Mouse (Mus musculus) left cerebral cortex, postnatal 25 days (tissue): ENCODE measurements around the gene Slc26a6. TPM values are rescaled to one million over a fixed set of nuclear protein-coding genes. Genes with fewer than 3 reads are reported as not detected.
A peak's percentile ranks its signal among the peaks of the same experiment; 100 is the strongest.

Source experiments
- DNase-seq, 2 experiments: peaks; one replicate each; pipeline ENCODE4 v3.0.0; 2022; ENCODE audit warnings: low spot score in 2 of 2, mixed read lengths in 1 of 2
- intact Hi-C: fragments of 180-260 bp; cut with DNase I; formaldehyde crosslinking; loops from one replicate; pipeline ENCODE4 v1.15.1; 2025
- total RNA-seq, 2 experiments: library from RNA; stranded (reverse); gene quantifications; 2 replicates each; pipeline ENCODE4 v1.2.3; 2021

The Slc26a6 gene
- total RNA-seq, 2 experiments from 2014 or later: 18.4 to 19.1 TPM

- peak; percentile 69 to 87 for DNase-seq
- intact Hi-C loops: no loop called here
These were observed 20.5 kb upstream of the Slc26a6 start for GRCm38 (mm10) chr9:108832390-108833108.

GRCm38 (mm10) chr9:108842989-108843388, 10.1 kb upstream of the Slc26a6 start:
- DNase-seq: peak; percentile 67 to 75
- intact Hi-C loops: no loop called here

DNA sequence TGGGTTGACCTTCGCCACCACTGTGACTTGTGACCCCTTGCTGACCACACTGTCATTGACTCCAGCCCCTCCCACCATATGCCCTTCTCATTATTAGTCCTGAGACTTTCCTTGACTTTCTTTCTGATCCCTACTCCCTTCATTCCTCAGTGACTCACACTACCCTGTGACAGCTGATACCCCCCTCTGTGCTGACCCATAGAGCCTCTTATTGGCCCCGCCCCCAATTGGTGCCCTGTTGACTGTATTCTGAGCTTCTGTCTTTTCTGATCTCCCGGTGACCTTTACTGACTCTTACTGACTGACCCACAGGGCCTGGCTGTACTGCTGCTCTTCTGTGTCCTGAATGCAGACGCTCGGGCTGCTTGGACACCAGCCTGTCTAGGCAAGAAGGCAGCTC, 7.7 kb upstream of the Slc26a6 start:
- intact Hi-C loops: no loop called here
- no peak for DNase-seq

GRCm38 (mm10) chr9:108847374-108847773, 5.7 kb upstream of the Slc26a6 start:
- DNase-seq: no peak

GRCm38 (mm10) chr9:108848419-108848818, 4.7 kb upstream of the Slc26a6 start:
- no peak for DNase-seq
- intact Hi-C loops: no loop called here

More at GRCm38 (mm10) chr9:108847374-108847773, 5.7 kb upstream of the Slc26a6 start:
- intact Hi-C loops: no loop called here

DNA sequence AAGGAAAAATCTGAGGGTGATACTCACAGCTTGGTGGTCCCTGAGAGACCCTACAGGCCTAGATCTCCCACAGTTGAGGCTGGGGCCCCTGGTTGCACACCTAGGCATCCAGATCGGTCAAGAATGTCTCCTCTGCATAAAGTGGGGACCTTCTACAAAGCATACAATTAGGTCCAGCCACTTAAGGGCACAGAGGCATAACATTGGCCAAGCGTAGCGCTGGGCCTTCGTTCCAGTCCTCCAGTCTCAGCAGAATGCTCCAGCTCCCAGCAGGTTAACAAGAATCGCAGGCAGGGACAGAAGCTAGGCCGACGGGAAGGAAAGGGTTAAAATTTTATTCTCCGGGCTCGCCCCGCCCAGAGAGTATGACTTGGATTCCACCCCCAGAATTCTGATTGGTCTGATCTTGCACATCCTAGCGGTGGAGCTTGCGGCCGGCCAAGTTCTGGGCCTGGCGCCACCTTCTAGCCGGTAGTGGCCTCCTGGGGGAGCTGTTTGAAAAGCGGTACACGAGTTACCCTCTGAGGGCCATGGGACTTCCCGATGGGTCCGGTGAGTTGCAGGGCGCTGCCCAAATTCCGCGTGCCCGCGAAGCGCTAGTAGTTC, 655 bp downstream of the Slc26a6 start:
- DNase-seq: peak; percentile 90 to 97
- intact Hi-C loops: loop anchor here (2.0 kb wide), 1 partner anchor 27 kb away; the partner anchor contains the start of gene Celsr3

DNA sequence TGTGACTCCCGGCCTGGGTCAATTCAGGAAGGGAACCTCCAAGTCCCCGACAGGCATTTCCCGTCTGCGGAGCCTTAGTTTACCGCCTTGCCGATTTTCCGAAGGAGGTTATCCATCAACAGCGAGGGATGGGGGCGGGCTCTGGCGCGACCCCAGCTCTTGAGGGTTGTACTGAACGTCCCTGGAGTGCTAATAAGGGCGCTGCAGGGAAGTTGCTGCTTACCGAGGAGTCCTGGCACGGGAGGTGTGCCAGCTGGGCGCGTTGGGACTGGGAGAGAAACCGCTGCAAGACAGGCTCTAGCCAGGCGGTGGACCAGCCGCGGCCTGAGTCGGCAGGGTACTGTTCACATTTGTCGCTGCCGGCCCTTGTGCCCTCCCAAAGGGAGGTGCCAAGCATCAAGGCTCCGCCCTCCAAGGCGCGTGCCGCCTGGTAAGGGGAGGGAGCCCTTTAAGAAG, 1.2 kb downstream of the Slc26a6 start:
- intact Hi-C loops: no loop called here

DNA sequence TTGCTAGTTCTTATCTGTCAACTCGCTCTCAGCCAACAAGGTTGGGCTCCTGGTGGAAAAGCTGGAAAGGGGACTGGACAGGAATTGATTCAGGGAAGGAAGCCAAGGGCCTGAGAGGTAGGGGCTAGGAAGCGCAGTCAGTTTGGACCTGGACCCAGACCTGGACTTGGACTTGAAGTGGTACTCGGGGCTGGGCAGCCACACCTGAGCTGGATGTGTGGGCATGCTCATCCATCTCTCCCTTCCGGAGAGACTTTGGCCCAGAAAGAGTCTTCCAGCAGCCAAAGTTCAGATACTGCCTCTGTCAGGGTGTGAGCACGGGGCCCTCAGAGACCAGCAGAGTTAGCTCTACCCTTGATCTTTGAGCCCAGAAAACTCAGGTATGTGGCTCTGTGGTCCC, 2.3 kb downstream of the Slc26a6 start:
- intact Hi-C loops: no loop called here
- DNase-seq: no peak

More for the DNA sequence above, 1.2 kb downstream of the Slc26a6 start:
- DNase-seq: peak; percentile 83 to 92

GRCm38 (mm10) chr9:108858792-108859527, 5.9 kb downstream of the Slc26a6 start:
- intact Hi-C loops: no loop called here
- DNase-seq: no peak

DNA sequence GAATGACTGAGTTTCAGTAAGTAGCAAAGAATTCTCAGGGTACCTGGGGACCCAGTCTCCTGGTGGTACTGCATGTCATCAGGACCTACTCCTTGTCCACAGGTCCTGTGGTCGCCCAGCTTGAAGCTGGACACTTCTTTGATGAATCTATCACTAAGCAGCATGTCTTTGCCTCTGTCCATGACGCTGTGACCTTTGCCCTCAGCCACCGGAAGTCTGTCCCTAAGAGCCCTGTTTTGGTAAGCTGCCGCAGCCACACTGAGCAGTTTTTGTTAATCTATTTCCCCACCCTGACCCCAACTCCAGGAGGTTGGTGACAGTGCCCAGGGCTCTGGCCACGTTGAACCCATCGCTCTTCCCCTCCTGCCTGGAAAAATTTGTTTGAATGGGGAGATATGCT, 59.2 kb downstream of the Slc26a6 start:
- no peak for DNase-seq
- intact Hi-C loops: no loop called here

DNA sequence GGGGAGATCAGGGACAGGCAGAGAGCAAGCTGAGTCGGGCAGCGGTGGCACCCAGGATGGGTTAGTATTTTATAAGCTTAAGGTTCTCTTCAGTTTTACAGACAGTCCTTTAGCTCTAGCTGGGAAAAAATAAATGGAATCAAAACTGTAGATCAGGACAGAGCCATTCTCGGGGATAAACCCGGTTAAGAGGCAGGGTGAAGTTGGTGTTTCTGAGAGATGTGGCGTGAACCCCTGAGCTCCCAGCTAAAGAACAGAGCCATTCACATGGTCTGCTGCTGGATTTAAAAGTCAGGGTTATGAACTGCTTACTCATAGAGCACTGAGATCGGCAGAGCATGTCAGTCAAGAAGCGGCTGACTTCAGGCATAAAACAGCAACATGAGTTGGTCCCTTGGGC, 60.1 kb downstream of the Slc26a6 start:
- DNase-seq: no peak
- intact Hi-C loops: no loop called here

- DNase-seq: no peak
- intact Hi-C loops: no loop called here
These were observed 60.5 kb downstream of the Slc26a6 start for GRCm38 (mm10) chr9:108913621-108914020.

DNA sequence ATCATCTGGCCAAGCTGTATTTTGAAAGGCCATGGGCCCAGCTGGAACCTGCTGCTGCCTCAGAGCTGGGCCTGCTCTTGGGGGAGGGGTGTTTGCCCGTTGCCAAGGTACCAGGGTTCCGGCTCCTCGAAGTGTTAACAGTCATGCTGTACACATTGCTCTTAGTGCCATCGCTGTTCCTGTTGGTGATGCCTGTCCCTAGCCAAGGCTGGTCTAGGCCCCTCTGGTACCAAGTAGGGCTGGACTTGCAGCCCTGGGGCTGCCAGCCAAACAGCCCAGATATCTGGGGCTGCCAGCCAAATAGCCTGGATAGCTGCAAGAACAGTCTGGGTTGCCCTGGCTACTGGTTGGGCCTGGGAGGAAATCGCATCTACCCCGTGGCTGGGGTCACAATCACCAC, 61.4 kb downstream of the Slc26a6 start, which contains the start of gene Tmem89:
Gene Tmem89, plus strand, starts transcription at position 129 of the 400 bp plus-strand sequence.
- peak; percentile 42 to 62 for DNase-seq
- intact Hi-C loops: no loop called here

DNA sequence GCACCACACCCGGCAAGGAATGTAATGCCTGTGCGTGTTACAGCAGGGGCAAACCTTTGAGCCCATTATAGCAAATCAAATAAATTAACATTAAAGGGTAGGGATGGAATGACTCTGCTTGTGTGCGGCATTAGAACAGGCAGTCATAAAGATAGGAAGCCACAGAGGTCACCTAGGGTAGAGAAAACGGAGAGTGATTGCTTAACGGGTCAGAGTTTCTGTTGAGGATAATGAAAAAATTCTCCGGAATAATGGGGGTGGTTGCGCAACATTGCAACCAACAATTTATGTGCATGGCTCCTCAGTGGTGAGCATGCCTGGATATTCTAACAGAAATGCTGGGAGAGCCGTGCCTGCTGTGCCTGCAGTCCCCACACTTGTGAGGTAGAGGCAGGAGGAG, 72.8 kb downstream of the Slc26a6 start:
- intact Hi-C loops: no loop called here
- DNase-seq: no peak

DNA sequence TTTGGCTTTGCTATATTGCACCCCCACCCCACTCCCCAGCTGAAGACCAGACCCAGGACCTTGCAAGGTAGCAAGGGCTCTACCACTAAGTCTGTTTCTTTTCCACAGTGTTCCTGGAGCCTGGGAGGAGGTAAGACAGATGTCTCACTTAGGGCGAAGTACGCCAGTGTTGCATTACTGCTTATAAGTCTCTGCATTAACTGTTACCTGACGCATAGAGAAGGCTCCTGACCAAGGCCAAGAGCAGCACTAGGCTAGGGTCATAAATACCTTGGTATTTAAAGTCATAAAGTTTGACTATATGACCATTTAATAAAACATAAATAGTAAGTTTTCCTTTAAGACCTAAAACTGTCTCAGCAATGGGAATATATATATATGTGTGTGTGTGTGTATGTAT, 75.3 kb downstream of the Slc26a6 start:
- intact Hi-C loops: no loop called here
- DNase-seq: no peak

DNA sequence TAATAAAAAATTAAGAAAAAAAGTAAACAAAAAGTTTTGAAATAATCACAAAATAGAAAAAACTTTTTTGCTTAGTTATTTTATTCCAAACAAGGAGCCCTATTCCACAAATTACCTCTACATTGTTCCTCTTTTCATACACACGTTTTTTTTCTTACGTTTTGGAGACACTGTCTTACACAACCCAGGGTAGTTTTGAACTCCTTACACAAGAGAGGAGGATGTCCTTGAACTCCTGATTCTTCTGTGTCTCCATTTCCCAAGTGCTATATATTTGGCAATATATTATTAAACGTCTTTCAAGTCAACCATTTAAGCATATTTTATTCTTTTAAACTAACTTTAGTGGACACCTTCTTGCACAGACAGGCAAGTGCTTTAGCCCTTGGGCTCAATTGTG, 82.9 kb downstream of the Slc26a6 start:
- DNase-seq: no peak
- intact Hi-C loops: loop anchor here (2.0 kb wide), 1 partner anchor 55 kb away; the partner anchor contains the start of gene Pfkfb4

DNA sequence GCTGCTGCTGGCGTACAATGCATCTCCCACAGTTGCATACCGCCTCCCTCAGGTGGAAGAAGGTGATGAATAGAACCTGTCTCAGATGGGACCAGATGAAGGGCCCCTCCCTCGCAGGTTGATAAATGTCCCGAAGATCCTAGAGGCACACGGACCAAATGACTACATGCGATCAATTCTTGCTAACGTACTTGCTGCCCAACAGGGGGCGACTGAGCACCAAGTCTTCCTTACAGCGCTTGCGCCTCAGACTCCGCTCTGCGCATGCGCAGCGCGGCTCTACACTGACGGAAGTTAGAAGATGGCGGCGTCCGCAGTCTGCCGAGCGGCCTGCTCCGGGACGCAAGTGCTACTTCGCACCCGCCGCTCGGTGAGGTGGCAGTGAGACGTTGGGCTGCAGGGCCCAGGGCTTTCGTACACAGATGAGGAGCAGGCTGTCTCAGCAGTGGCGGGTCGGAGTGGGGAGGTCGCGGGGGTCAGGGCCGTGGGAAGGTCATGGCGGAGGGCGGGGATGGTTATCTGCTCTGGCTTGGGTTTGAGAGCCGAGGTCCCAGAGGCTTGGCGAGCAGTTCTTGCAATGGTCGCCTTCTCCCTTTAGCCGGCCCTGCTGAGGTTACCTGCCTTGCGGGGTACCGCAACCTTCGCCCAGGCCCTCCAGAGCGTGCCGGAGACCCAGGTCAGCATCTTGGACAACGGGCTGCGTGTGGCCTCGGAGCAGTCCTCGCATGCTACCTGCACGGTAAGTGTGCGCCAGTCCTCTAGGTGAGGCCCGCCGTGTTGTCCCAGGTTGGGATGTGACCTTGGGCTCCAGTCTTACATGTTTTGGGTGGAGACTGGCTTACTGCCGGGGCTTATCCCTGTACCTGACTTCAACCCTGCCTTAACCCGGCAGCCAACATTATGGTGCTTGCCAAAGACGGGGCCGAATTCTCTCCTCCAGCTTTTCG, 83.6 kb downstream of the Slc26a6 start, which contains the start of gene Uqcrc1:
Gene Uqcrc1, plus strand, starts transcription at position 216 of the 947 bp plus-strand sequence.
- peak; percentile 96 for DNase-seq
- intact Hi-C loops: loop anchor here (2.0 kb wide), 1 partner anchor 54 kb away; the partner anchor contains the start of gene Pfkfb4

DNA sequence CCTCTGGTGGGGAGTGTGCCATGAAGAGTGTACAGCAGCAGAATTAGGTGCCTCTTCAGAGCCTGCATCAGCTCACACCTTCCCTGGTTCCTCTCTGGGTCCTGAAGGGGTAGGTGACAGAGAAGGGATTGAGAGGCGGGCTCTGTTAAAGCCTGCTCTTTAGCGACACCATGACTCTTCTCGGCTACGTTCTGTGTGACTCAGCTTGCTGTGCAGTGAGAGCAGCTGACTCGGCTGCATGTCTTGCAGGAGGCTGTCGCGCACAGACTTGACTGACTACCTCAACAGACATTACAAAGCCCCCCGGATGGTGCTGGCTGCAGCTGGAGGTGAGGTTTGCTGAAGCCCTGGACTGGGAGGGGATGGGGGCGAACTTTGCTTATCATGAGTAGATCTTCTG, 92.0 kb downstream of the Slc26a6 start:
- DNase-seq: peak in 1 of 2 experiments; percentile 37
- intact Hi-C loops: no loop called here

DNA sequence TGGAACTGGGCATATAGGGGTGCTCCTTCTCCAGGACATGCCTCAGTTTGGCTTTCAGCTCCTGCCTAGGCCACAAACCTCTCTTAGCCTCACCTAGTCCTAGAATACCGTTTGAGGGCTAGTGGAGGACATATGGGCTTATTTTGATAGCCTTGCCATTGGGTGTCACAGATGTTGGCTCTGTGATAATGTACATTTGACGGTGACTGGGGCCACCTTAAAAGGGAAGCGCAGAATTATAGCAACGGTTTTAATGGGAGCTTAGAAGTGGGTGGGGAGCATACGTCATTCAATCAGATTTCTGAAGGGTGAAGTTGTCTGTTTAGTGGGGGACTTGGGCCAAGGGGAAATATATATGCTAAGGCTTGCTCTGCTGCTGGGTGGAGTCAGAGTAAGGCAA, 92.5 kb downstream of the Slc26a6 start:
- intact Hi-C loops: no loop called here
- no peak for DNase-seq
